Mouse (Mus musculus) CH12.LX (cell line): Measurements from ENCODE around the gene Psap. TPM values are rescaled to one million over a fixed set of nuclear protein-coding genes. Genes with fewer than 3 reads are reported as not detected.

Experiments
- DNase-seq: peaks from one replicate; pipeline ENCODE4 v3.0.0-alpha.2; 2013; ENCODE audit errors: extremely low read depth
- H3K27ac ChIP-seq: 2 replicates; pipeline ENCODE4 v1.5.1; 2012; ENCODE audit warnings: low read depth, mild to moderate bottlenecking, control low read depth, moderate library complexity; ENCODE audit not compliant: insufficient read depth
- H3K27me3 ChIP-seq: replicated peaks from 2 replicates; pipeline ENCODE3; 2012; ENCODE audit warnings: inconsistent platforms
- H3K36me3 ChIP-seq, 2 experiments: replicated peaks in 1 of 2; 2 replicates each; pipeline versions ENCODE3 to v1.6.1; 2012; ENCODE audit warnings: inconsistent platforms in 1 of 2, low read length in 1 of 2, mild to moderate bottlenecking in 1 of 2, mixed read lengths in 1 of 2, moderate library complexity in 1 of 2; ENCODE audit not compliant: control insufficient read depth in 1 of 2, insufficient read depth in 1 of 2
- H3K4me1 ChIP-seq, 2 experiments: 2 replicates each; pipeline ENCODE4 v1.6.1; 2012; ENCODE audit warnings: inconsistent platforms in 1 of 2, moderate library complexity in 1 of 2; ENCODE audit not compliant: insufficient read depth in 2 of 2, control insufficient read depth in 1 of 2
- H3K4me2 ChIP-seq: 2 replicates; pipeline ENCODE4 v1.6.1; 2012; ENCODE audit warnings: low read depth, mild to moderate bottlenecking, control low read depth; ENCODE audit not compliant: poor library complexity, insufficient read depth, severe bottlenecking
- H3K4me3 ChIP-seq, 3 experiments: fragments of 150-350 bp in 1 of 3; sonication (generic) in 1 of 3; replicated peaks in 1 of 3; 2 replicates each; pipeline versions ENCODE3 to v1.5.1; 2011 to 2012; ENCODE audit warnings: low read depth in 2 of 3, low read length in 2 of 3, mild to moderate bottlenecking in 2 of 3, moderate library complexity in 2 of 3, control low read depth in 1 of 3, improper control_type of control experiment in 1 of 3, inconsistent platforms in 1 of 3, mixed read lengths in 1 of 3; ENCODE audit not compliant: poor library complexity in 1 of 3
- H3K79me2 ChIP-seq: replicated peaks from 2 replicates; pipeline ENCODE4 v1.6.1; 2012; ENCODE audit warnings: mild to moderate bottlenecking, moderate library complexity; ENCODE audit not compliant: control insufficient read depth, poor library complexity, insufficient read depth, severe bottlenecking; ENCODE audit errors: extremely low read depth
- H3K9ac ChIP-seq: 2 replicates; pipeline ENCODE4 v1.6.1; 2012; ENCODE audit warnings: low read depth, mild to moderate bottlenecking, control low read depth, moderate library complexity; ENCODE audit not compliant: insufficient read depth
- H3K9me3 ChIP-seq: replicated peaks from 2 replicates; pipeline ENCODE3; 2012; ENCODE audit warnings: low read length, inconsistent platforms, mixed read lengths
- BHLHE40 ChIP-seq: IDR thresholded peaks from 2 replicates; pipeline ENCODE4 v1.6.1; 2011; ENCODE audit warnings: mild to moderate bottlenecking, low read depth, low read length, improper control_type of control experiment
- CTCF ChIP-seq, 2 experiments: IDR thresholded peaks in 1 of 2; conservative IDR thresholded peaks in 1 of 2; 2 replicates each; pipeline ENCODE4 v1.5.1; 2011 to 2012; ENCODE audit warnings: low read depth in 2 of 2, low read length in 2 of 2, improper control_type of control experiment in 1 of 2, inconsistent platforms in 1 of 2, mild to moderate bottlenecking in 1 of 2, moderate library complexity in 1 of 2
- E2F4 ChIP-seq: IDR thresholded peaks from 2 replicates; pipeline ENCODE4 v1.6.1; 2011; ENCODE audit warnings: low read depth, low read length, improper control_type of control experiment; ENCODE audit not compliant: insufficient replicate concordance
- ETS1 ChIP-seq: conservative IDR thresholded peaks from 2 replicates; pipeline ENCODE4 v1.6.1; 2012; ENCODE audit warnings: low read depth, mild to moderate bottlenecking, inconsistent platforms, low read length, improper control_type of control experiment, moderate library complexity
- GABPA ChIP-seq: IDR thresholded peaks from 2 replicates; pipeline ENCODE4 v1.6.1; 2012; ENCODE audit warnings: low read depth, low read length, improper control_type of control experiment, inconsistent platforms; ENCODE audit not compliant: insufficient replicate concordance
- JUND ChIP-seq: conservative IDR thresholded peaks from 2 replicates; pipeline ENCODE4 v1.6.1; 2011; ENCODE audit warnings: low read depth, low read length, improper control_type of control experiment
- KAT2A ChIP-seq: IDR thresholded peaks from 2 replicates; pipeline ENCODE4 v1.6.1; 2012; ENCODE audit warnings: low read length, improper control_type of control experiment, inconsistent platforms; ENCODE audit not compliant: insufficient replicate concordance
- MEF2A ChIP-seq: IDR thresholded peaks from 2 replicates; pipeline ENCODE4 v1.6.1; 2014; ENCODE audit warnings: low read depth, mild to moderate bottlenecking, inconsistent platforms, low read length, improper control_type of control experiment, borderline replicate concordance
- MXI1 ChIP-seq: IDR thresholded peaks from 2 replicates; pipeline ENCODE4 v1.6.1; 2011; ENCODE audit warnings: mild to moderate bottlenecking, low read depth, low read length, improper control_type of control experiment
- MYC ChIP-seq: IDR thresholded peaks from 2 replicates; pipeline ENCODE4 v1.6.1; 2011; ENCODE audit warnings: low read depth, mild to moderate bottlenecking, improper control_type of control experiment, low read length
- NRF1 ChIP-seq: IDR thresholded peaks from 2 replicates; pipeline ENCODE4 v1.6.1; 2014; ENCODE audit warnings: low read depth, mild to moderate bottlenecking, inconsistent platforms, low read length, improper control_type of control experiment, moderate library complexity
- SIN3A ChIP-seq: IDR thresholded peaks from 2 replicates; pipeline ENCODE4 v1.6.1; 2012; ENCODE audit warnings: low read length, improper control_type of control experiment, inconsistent platforms
- SMC3 ChIP-seq: IDR thresholded peaks from 2 replicates; pipeline ENCODE4 v1.6.1; 2011; ENCODE audit warnings: low read depth, low read length, improper control_type of control experiment
- TCF12 ChIP-seq: IDR thresholded peaks from 2 replicates; pipeline ENCODE4 v1.6.1; 2014; ENCODE audit warnings: low read depth, mild to moderate bottlenecking, inconsistent platforms, low read length, improper control_type of control experiment
- ZNF384 ChIP-seq: IDR thresholded peaks from 2 replicates; pipeline ENCODE4 v1.6.1; 2012; ENCODE audit warnings: low read depth, low read length, improper control_type of control experiment, inconsistent platforms
- dilution Hi-C: fragments of 300-500 bp; cut with MboI; formaldehyde crosslinking; loops from 2 replicates; pipeline ENCODE4 v1.14.3; 2020; ENCODE audit warnings: low sequenced_read_pairs; ENCODE audit not compliant: extremely low pct_unique_long_range_greater_than_20kb, extremely low pct_ligation_motif_present
- in situ Hi-C: fragments of 300-500 bp; cut with MboI; formaldehyde crosslinking; loops from 3 replicates; pipeline ENCODE4 v1.14.3; 2019; ENCODE audit warnings: low sequenced_read_pairs, low pct_ligation_motif_present, low pct_unique_long_range_greater_than_20kb, mixed read lengths
- polyA plus RNA-seq: library from polyadenylated mRNA; unstranded; fragments of >175 nt; gene quantifications from 2 replicates; pipeline ENCODE4 v1.2.1, GENCODE M21; 2012; ENCODE audit warnings: low read depth; ENCODE audit not compliant: insufficient read length
- total RNA-seq, 2 experiments: library from RNA; depleted of rRNA; stranded (reverse); fragments of 300-350 nt in 1 of 2; fragments of >200 nt in 1 of 2; gene quantifications; 2 replicates each; pipeline ENCODE4 v1.2.3; 2012 to 2014

Gene Psap
- total and polyA plus RNA-seq, 3 experiments: 223 to 470 (median 300) TPM

GRCm38 (mm10) chr10:60351248-60351647 lies 73.8 kb downstream of the Psap start:
- Histone ChIP-seq H3K79me2 (no peaks in the 10 kb centered on the region), H3K4me1 (peaks cover 27 to 55% of the 10 kb centered on the region in 2 experiments), H3K27me3 (peaks cover 14% of the 10 kb centered on the region), H3K36me3 (no peaks in the 10 kb centered on the region), H3K9ac (peak overlapping the region; percentile 25), H3K4me3 (no peak overlapping the region), H3K27ac (peak overlapping the region; percentile 19; the same call in 1 of the 2 replicates), H3K4me2 (peak overlapping the region; percentile 85; the same call in 1 of the 2 replicates), H3K9me3 (no peaks in the 10 kb centered on the region)
- no peak for DNase-seq
- no peak for TF ChIP-seq E2F4
- no peak for TF ChIP-seq NRF1
- no peak for TF ChIP-seq JUND
- TF ChIP-seq SMC3: no peak
- no peak for TF ChIP-seq BHLHE40
- no peak for TF ChIP-seq GABPA
- TF ChIP-seq KAT2A: no peak
- no peak for TF ChIP-seq CTCF (conservative IDR thresholded peaks at IDR 0.05 in 1 of 2, IDR thresholded peaks at IDR 0.05 in 1 of 2; ENCODE audit: low read depth in 2 of 2, low read length in 2 of 2)
- no peak for TF ChIP-seq ETS1
- TF ChIP-seq TCF12: no peak
- no peak; the same call in 1 of the 2 replicates for TF ChIP-seq SIN3A
- TF ChIP-seq MEF2A: no peak
- in situ Hi-C loops: loop anchor here (5.0 kb wide), 1 partner anchor 41 kb away; no protein-coding TSS in a partner anchor
- dilution Hi-C loops: no loop called here

DNA sequence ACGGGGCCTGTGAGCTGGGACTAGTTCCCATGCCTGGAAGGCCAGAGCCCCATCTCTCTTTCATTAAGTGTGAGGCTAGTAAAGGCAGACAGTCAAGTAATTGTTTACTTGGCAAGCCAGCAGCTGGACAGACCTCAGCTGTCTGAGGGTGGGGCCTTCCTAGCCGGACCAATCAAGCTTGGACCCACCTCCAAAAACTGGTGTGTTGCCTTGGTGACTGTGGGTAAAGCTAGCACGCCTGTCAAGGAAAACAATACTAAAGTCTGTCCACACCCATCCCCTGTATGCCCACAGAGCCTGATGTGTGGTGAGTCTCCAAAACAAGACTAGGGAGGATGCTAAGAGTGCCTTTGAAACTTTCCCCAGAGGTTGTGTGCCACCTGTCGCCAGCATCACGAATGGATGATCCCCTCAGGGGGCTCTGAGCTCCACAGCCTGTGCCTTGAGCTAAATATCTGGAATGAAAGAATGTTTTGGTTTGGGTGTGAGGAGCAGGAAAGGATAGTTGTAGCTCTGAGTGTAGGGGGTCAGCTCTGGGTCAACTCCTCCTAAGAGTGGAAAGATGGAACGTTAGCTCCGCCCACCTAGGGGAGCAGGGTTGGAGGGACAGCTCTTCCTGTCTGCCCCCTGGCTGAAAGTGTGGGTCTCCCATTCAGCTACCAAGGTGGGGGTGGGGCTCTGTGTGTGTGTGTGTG lies 74.5 kb downstream of the Psap start:
- no peaks in the 10 kb centered on the region for H3K79me2 ChIP-seq
- peak overlapping the region; percentile 85; the same call in 1 of the 2 replicates for H3K4me2 ChIP-seq
- no peak overlapping the region for H3K9ac ChIP-seq
- no peaks in the 10 kb centered on the region for H3K36me3 ChIP-seq
- peaks cover 27 to 48% of the 10 kb centered on the region in 2 experiments for H3K4me1 ChIP-seq
- H3K27ac ChIP-seq: 0 out of 2 replicates have a peak overlapping the region, but pooled peaks have one; percentile 19
- H3K27me3 ChIP-seq: peaks cover 14% of the 10 kb centered on the region
- in situ Hi-C loops: loop anchor here (5.0 kb wide), 1 partner anchor 40 kb away; no protein-coding TSS in a partner anchor
- peak; percentile 60 for DNase-seq
- no peaks in the 10 kb centered on the region for H3K9me3 ChIP-seq
- TF ChIP-seq MYC (no peak), ZNF384 (no peak), SIN3A (peak; percentile 88), NRF1 (no peak), MXI1 (peak; percentile 77)
- dilution Hi-C loops: no loop called here
- H3K4me3 ChIP-seq: no peak overlapping the region

Other genes with a start within 250 kb of the Psap start
- 0.08 and 0.13 TPM in 2 replicates for gene Spock2, start 171.4 kb upstream of the Psap start, total RNA-seq (2012; rRNA removed)
- not detected in 2 replicates for gene Spock2, start 171.4 kb upstream of the Psap start, total RNA-seq (2014; rRNA removed)
- gene Spock2, start 171.4 kb upstream of the Psap start, polyA plus RNA-seq: 0.10 and 0.11 TPM in 2 replicates
- gene Chst3, start 58.4 kb upstream of the Psap start, total RNA-seq (2012; rRNA removed): 4.4 and 5.2 TPM in 2 replicates
- 7.4 and 7.5 TPM in 2 replicates for gene Chst3, start 58.4 kb upstream of the Psap start, total RNA-seq (2014; rRNA removed)
- 11.0 and 12.2 TPM in 2 replicates for gene Chst3, start 58.4 kb upstream of the Psap start, polyA plus RNA-seq
- 9.5 and 10.5 TPM in 2 replicates for gene Vsir, start 69.2 kb downstream of the Psap start, total RNA-seq (2012; rRNA removed)
- gene Vsir, start 69.2 kb downstream of the Psap start, total RNA-seq (2014; rRNA removed): 5.5 and 6.3 TPM in 2 replicates
- 3.6 and 4.7 TPM in 2 replicates for gene Vsir, start 69.2 kb downstream of the Psap start, polyA plus RNA-seq
- gene Gm17455, start 122.1 kb downstream of the Psap start, total RNA-seq (2012; rRNA removed): not detected in 2 replicates
- gene Gm17455, start 122.1 kb downstream of the Psap start, total RNA-seq (2014; rRNA removed): not detected in 2 replicates
- gene Gm17455, start 122.1 kb downstream of the Psap start, polyA plus RNA-seq: not detected in 2 replicates